Mouse (Mus musculus): Measurements from ENCODE around the gene Dydc2.

GRCm38 (mm10) chr14:41082408-41082807 is 13.4 kb upstream of the Dydc2 start:
- TF ChIP-seq CTCF (IDR thresholded peaks at IDR 0.05; ENCODE audit: control insufficient read depth, insufficient read depth, insufficient replicate concordance, low read depth, low read length) (no peak), POLR2A (IDR thresholded peaks at IDR 0.05; ENCODE audit: control insufficient read depth, low read depth, low read length) (no peak)
